Mouse (Mus musculus): ENCODE results near the gene Zfp81. TPM values are rescaled to one million over a fixed set of nuclear protein-coding genes. Genes with fewer than 3 reads are reported as not detected.

Gene Zfp81
- polyA plus RNA-seq, 1 experiment from 2014 or later: 12.1 TPM

Other genes starting within 250 kb of the Zfp81 start
- gene Morc2b, start 219.2 kb downstream of the Zfp81 start, polyA plus RNA-seq (2015; fragmentation: Nextera tagmentation; extraction: Ambion mirVana): not detected in 2 replicates
- not detected in 2 replicates for gene Olfr55, start 190.4 kb downstream of the Zfp81 start, polyA plus RNA-seq (2015; fragmentation: Nextera tagmentation; extraction: Ambion mirVana)
- gene Olfr239, start 167.6 kb downstream of the Zfp81 start, polyA plus RNA-seq (2015; fragmentation: Nextera tagmentation; extraction: Ambion mirVana): not detected in 2 replicates
- gene Olfr1564, start 137.2 kb downstream of the Zfp81 start, polyA plus RNA-seq (2015; fragmentation: Nextera tagmentation; extraction: Ambion mirVana): not detected in 2 replicates
- 20.6 and 22.0 TPM in 2 replicates for gene Zfp955a, start 103.7 kb downstream of the Zfp81 start, polyA plus RNA-seq (2015; fragmentation: Nextera tagmentation; extraction: Ambion mirVana)
- gene Olfr63, start 94.2 kb downstream of the Zfp81 start, polyA plus RNA-seq (2015; fragmentation: Nextera tagmentation; extraction: Ambion mirVana): 0.04 TPM in 1 of 2 replicates, not detected in the other
- 14.3 TPM in 2 replicates for gene Zfp955b, start 69.3 kb downstream of the Zfp81 start, polyA plus RNA-seq (2015; fragmentation: Nextera tagmentation; extraction: Ambion mirVana)
- 15.9 and 18.9 TPM in 2 replicates for gene Zfp101, start 35.8 kb upstream of the Zfp81 start, polyA plus RNA-seq (2015; fragmentation: Nextera tagmentation; extraction: Ambion mirVana)
- not detected in 2 replicates for gene Actl9, start 74.0 kb upstream of the Zfp81 start, polyA plus RNA-seq (2015; fragmentation: Nextera tagmentation; extraction: Ambion mirVana)
- 73.5 and 81.7 TPM in 2 replicates for gene Adamts10, start 165.3 kb upstream of the Zfp81 start, polyA plus RNA-seq (2015; fragmentation: Nextera tagmentation; extraction: Ambion mirVana)
- 2.1 and 2.7 TPM in 2 replicates for gene Myo1f, start 196.8 kb upstream of the Zfp81 start, polyA plus RNA-seq (2015; fragmentation: Nextera tagmentation; extraction: Ambion mirVana)

Measured in kidney, embryonic 16.5 days (tissue).